ENCODE assay signal across 19 mouse cellular contexts in the genomic region with DNA sequence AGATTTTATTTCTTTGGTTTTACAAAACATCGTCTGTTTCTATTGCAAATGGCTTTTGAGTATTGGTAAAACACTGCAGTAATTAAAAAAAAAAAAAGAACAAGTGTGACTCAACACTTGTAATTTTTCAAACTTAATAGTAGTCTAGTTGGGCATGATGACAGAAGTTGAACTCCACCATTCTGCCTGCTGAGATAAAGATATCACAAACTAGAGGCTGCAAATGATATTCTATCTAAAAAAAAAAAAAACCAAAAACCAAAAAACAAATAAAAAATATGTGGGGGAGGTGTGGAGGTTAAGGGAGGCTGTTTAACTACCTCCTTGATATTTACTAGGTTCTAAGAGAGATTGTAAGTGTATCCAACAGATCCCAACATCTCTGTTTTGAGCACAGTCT.
"Had no signal": no experiment of that assay in that cellular context is flagged by ENCODE, and none has a peak within 500 bp of the region (broad histone marks: within the 10 kb centered on the region; RNA-seq: fewer than 3 reads in every experiment).

No protein-coding gene starts in this region.

- H3K36me3 ChIP-seq: liver, embryonic 15.5 days; midbrain, embryonic 13.5 days; midbrain, embryonic 15.5 days; neural tube, embryonic 13.5 days; neural tube, embryonic 15.5 days had no signal

- H3K9me3 ChIP-seq: limb, embryonic 15.5 days; liver, embryonic 15.5 days; midbrain, embryonic 13.5 days; midbrain, embryonic 15.5 days; neural tube, embryonic 13.5 days; neural tube, embryonic 15.5 days had no signal

- H3K9ac ChIP-seq: limb, embryonic 15.5 days; liver, embryonic 15.5 days; lung, embryonic 14.5 days; midbrain, embryonic 13.5 days; midbrain, embryonic 15.5 days; neural tube, embryonic 13.5 days; neural tube, embryonic 15.5 days had no signal

- DNase-seq: lung, adult 18-20 months; lung, embryonic 14.5 days; lung, postnatal 10 days; lung, postnatal 4 days; right cerebral cortex, postnatal 25 days; right cerebral cortex, postnatal 4 days; spleen, adult 18-20 months; thymus, adult 18-20 months; thymus, postnatal 14 days; thymus, postnatal 4 days had no signal

- ATAC-seq: midbrain, embryonic 13.5 days; midbrain, embryonic 15.5 days had no signal

- H3K4me3 ChIP-seq: limb, embryonic 15.5 days; liver, embryonic 15.5 days; megakaryocyte, embryonic 14.5 days; midbrain, embryonic 13.5 days; midbrain, embryonic 15.5 days; myocyte; neural tube, embryonic 13.5 days; neural tube, embryonic 15.5 days had no signal

- H3K4me1 ChIP-seq: megakaryocyte, embryonic 14.5 days; midbrain, embryonic 13.5 days had no signal

- H3K27me3 ChIP-seq: limb, embryonic 15.5 days; liver, embryonic 15.5 days; megakaryocyte, embryonic 14.5 days; midbrain, embryonic 13.5 days; midbrain, embryonic 15.5 days; neural tube, embryonic 13.5 days; neural tube, embryonic 15.5 days had no signal

- H3K27ac ChIP-seq: limb, embryonic 15.5 days; liver, embryonic 15.5 days; midbrain, embryonic 13.5 days; midbrain, embryonic 15.5 days; neural tube, embryonic 13.5 days; neural tube, embryonic 15.5 days had no signal

- H3K4me2 ChIP-seq: limb, embryonic 15.5 days; liver, embryonic 15.5 days; lung, embryonic 14.5 days; midbrain, embryonic 11.5 days; midbrain, embryonic 13.5 days; midbrain, embryonic 15.5 days; neural tube, embryonic 13.5 days; neural tube, embryonic 15.5 days had no signal
